Mouse (Mus musculus) C2C12 (cell line): ENCODE results near the gene Cachd1. TPM values are rescaled to one million over a fixed set of nuclear protein-coding genes. Genes with fewer than 3 reads are reported as not detected.

Experiments used
- H3K27me3 ChIP-seq: one replicate; pipeline ENCODE4 v1.6.1; 2011; ENCODE audit not compliant: control insufficient read depth, insufficient read depth, insufficient read length
- H3K36me3 ChIP-seq: one replicate; pipeline ENCODE4 v1.6.1; 2011; ENCODE audit not compliant: control insufficient read depth, insufficient read depth
- H3K4me3 ChIP-seq: one replicate; pipeline ENCODE4 v1.5.1; 2011; ENCODE audit warnings: mild to moderate bottlenecking, control low read depth; ENCODE audit not compliant: poor library complexity, insufficient read depth, severe bottlenecking
- H3K79me2 ChIP-seq: one replicate; pipeline ENCODE4 v1.6.1; 2011; ENCODE audit not compliant: control insufficient read depth, insufficient read depth
- H3K79me3 ChIP-seq: one replicate; pipeline ENCODE4 v1.6.1; 2011; ENCODE audit warnings: low read depth, control low read depth
- H3ac ChIP-seq: one replicate; pipeline ENCODE3; 2011; ENCODE audit warnings: low read depth; ENCODE audit not compliant: control insufficient read depth, insufficient read length
- CEBPB ChIP-seq: IDR thresholded peaks from one replicate; pipeline ENCODE4 v1.6.1; 2011; ENCODE audit warnings: low read depth, mild to moderate bottlenecking, control low read depth, moderate library complexity
- CTCF ChIP-seq: IDR thresholded peaks from one replicate; pipeline ENCODE4 v1.5.1; 2011; ENCODE audit not compliant: control insufficient read depth, insufficient read depth, insufficient read length
- FOSL1 ChIP-seq: IDR thresholded peaks from one replicate; pipeline ENCODE4 v1.8.0; 2011; ENCODE audit warnings: mild to moderate bottlenecking, low read length; ENCODE audit not compliant: poor library complexity, insufficient read depth, severe bottlenecking
- MAX ChIP-seq: IDR thresholded peaks from one replicate; pipeline ENCODE4 v1.6.1; 2011; ENCODE audit warnings: mild to moderate bottlenecking, control low read depth
- MYOD1 ChIP-seq: IDR thresholded peaks from one replicate; pipeline ENCODE4 v1.6.1; 2011; ENCODE audit warnings: low read depth; ENCODE audit not compliant: control insufficient read depth, insufficient read length
- MYOG ChIP-seq: IDR thresholded peaks from one replicate; pipeline ENCODE4 v1.6.1; 2011; ENCODE audit not compliant: control insufficient read depth, insufficient read length; ENCODE audit errors: extremely low read depth
- USF1 ChIP-seq: IDR thresholded peaks from one replicate; pipeline ENCODE4 v1.6.1; 2011; ENCODE audit warnings: low read depth, mild to moderate bottlenecking, control low read depth, moderate library complexity
- polyA plus RNA-seq: library from polyadenylated mRNA; unstranded; fragments of >200 nt; fragmentation: generic; extraction: Trizol; gene quantifications from one replicate; pipeline ENCODE4 v1.2.1, GENCODE M21; 2012; ENCODE audit warnings: missing spikeins

Gene Cachd1
- polyA plus RNA-seq, 1 experiment = 8.1 TPM

DNA sequence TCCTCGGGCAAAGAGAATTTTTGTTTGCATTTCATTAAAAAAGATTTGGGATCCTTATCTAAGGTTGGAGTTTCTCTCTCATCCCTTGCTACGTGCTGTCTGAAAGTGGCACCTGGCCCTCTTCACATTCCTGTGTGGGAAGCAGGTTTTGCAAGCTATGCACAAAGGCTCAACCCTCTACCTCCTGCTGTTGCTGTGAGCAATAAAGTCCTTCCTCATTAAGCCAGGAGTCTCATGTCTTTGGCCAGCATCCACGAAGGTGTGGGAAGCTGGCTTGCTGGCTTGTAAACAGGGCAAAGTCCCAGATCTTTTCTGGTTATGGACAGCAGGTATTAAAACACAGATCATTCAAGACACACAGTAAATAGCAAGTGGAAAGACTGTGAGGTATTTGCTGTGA, 7.9 kb upstream of the Cachd1 start:
- no peak for TF ChIP-seq FOSL1
- TF ChIP-seq CTCF = no peak
- no peak for TF ChIP-seq MYOG
- TF ChIP-seq USF1 = no peak
- no peak for TF ChIP-seq MAX
- no peak for TF ChIP-seq MYOD1
- TF ChIP-seq CEBPB = no peak
- Histone ChIP-seq H3K79me3 (no peaks in the 10 kb centered on the region), H3K4me3 (no peak overlapping the region), H3ac (no peak overlapping the region), H3K79me2 (no peaks in the 10 kb centered on the region), H3K27me3 (no peaks in the 10 kb centered on the region), H3K36me3 (no peaks in the 10 kb centered on the region)

DNA sequence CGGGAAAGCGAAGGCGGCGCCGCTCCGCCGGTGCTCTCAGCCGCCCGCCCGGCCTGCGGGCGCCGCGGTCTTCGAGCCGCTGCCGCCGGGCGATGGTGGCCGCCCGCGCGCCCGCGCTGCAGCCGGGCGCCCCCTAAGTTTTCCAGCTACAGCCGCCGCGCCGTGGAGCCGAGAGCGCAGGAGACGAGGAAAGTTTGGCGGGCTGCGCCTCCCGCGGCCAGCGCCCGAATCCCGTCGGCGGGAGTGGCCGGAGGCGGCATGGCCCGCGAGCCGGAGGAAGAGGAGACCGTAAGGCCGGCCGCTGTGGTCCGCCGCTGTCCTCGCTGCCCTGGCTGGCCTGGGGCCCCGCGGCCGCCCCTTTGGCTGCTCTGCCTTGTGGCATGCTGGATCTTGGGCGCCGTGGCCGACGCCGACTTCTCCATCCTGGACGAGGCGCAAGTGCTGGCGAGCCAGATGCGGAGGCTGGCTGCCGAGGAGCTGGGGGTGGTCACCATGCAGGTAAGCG, 448 bp downstream of the Cachd1 start:
- peak overlapping the region; percentile 99 for H3ac ChIP-seq
- H3K27me3 ChIP-seq = no peaks in the 10 kb centered on the region
- peak overlapping the region; percentile 63 for H3K4me3 ChIP-seq
- peaks cover 42% of the 10 kb centered on the region for H3K79me3 ChIP-seq
- peaks cover 3% of the 10 kb centered on the region for H3K36me3 ChIP-seq
- no peak for TF ChIP-seq FOSL1
- TF ChIP-seq CEBPB = no peak
- TF ChIP-seq MYOD1 = no peak
- TF ChIP-seq CTCF = peak; percentile 6
- TF ChIP-seq MAX = peak; percentile 0
- no peak for TF ChIP-seq MYOG
- no peak for TF ChIP-seq USF1
- H3K79me2 ChIP-seq = peaks cover 50% of the 10 kb centered on the region

DNA sequence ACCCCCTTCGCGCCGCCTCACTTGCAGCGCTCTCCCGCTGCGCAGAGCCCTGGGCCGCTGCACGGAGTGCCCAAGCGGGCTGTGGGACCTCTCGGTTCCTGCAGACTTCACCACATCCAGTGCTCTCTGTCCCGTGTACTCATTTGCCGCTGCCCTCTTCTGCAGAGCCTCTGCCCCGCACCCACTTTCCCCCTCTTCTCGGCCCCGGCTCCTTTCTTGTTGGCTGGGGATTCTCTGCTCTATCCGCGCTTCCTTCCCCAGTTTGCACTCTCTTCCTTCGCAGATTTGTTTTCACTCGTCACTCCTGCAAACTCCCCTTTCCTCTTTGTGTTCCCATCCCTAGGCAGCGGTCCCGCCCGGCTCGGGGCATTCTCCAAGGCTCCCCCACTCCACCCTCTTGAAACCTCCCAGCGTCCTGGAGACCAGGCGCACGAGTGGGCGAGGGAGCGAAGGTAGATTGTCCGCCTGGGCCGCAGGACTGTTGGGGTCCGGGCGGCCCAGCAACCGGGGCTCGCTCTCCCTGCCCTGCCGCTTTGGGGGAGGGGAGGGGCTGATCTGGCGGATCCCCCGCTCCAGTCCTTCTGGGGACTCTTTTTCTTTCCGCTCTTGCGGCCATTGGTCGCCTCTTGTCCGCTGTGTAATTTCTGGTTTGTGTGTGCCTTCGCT, 1.0 kb downstream of the Cachd1 start:
- Histone ChIP-seq H3K79me2 (peaks cover 55% of the 10 kb centered on the region), H3K79me3 (peaks cover 47% of the 10 kb centered on the region), H3K36me3 (peaks cover 3% of the 10 kb centered on the region), H3K27me3 (no peaks in the 10 kb centered on the region), H3ac (peak overlapping the region; percentile 99), H3K4me3 (peak overlapping the region; percentile 63)
- no peak for TF ChIP-seq MYOG
- no peak for TF ChIP-seq USF1
- TF ChIP-seq MYOD1 = no peak
- TF ChIP-seq FOSL1 = no peak
- TF ChIP-seq CTCF = no peak
- TF ChIP-seq MAX = no peak
- TF ChIP-seq CEBPB = no peak

DNA sequence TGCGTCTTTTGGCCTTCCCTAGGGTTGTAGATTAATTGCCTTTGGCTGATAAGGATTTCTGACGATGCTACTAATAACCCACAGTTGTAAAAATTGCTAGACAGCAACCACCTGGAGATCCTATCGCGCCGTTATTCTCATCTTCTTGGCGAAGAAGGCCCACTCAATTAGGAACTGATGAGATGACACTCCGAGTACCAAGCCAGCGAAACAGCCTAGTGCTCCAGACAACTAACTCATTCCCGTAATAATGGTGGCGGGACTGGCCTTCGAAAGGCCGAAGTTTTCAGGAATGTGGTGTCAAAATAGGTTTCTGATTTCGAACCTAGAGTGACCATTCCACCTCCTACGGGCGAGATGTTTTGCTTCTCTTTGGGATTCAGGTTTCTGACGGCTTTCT, 1.6 kb downstream of the Cachd1 start:
- peaks cover 3% of the 10 kb centered on the region for H3K36me3 ChIP-seq
- H3K4me3 ChIP-seq = peak overlapping the region; percentile 63
- peaks cover 61% of the 10 kb centered on the region for H3K79me2 ChIP-seq
- peaks cover 50% of the 10 kb centered on the region for H3K79me3 ChIP-seq
- no peaks in the 10 kb centered on the region for H3K27me3 ChIP-seq
- peak overlapping the region; percentile 99 for H3ac ChIP-seq
- TF ChIP-seq MYOG (no peak), CTCF (no peak), CEBPB (no peak), MAX (no peak), MYOD1 (no peak), FOSL1 (no peak), USF1 (no peak)

DNA sequence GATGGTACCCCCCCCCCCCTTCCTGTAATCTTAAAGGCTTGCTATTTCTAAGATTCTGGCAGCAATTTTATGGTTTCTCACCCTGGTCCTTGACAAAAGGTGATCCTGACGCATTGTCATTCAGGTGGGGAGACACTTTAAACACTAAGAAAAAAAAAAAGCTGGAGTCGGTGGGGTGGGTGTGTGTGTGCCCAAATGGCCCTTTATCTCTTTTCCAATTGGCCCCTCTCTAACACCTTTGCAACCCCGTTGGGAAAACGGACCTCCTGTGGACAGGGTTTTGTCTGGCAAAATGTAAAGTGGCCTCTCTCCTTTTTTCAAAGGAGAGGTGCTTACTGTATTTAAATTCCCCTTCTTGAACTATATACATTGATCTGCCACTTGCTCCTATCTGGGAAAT, 2.5 kb downstream of the Cachd1 start:
- Histone ChIP-seq H3K79me2 (peaks cover 70% of the 10 kb centered on the region), H3ac (no peak overlapping the region), H3K27me3 (no peaks in the 10 kb centered on the region), H3K36me3 (peaks cover 3% of the 10 kb centered on the region), H3K79me3 (peaks cover 50% of the 10 kb centered on the region), H3K4me3 (no peak overlapping the region)
- TF ChIP-seq CEBPB = no peak
- TF ChIP-seq FOSL1 = no peak
- TF ChIP-seq MYOD1 = no peak
- no peak for TF ChIP-seq CTCF
- no peak for TF ChIP-seq MAX
- TF ChIP-seq USF1 = no peak
- TF ChIP-seq MYOG = no peak

DNA sequence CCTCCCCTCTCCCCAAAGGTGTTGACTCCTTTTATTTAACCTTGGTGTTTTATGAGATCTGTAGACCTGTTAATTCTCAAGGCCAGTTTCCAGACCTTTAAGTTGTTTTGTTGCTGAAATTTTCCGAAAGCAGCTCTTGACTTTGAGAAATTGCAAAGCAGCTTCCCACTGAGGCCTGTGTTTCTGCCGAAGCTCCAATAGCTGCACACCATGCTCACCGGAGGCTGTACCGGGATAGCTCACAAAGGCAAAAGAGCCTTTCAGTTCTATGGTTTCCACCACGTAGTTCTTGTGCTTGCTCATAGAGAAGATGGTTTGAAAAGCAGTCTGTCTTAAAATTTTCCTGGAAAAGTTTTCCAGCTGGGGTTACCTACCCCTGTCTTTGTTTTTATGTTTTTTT, 3.2 kb downstream of the Cachd1 start:
- H3K27me3 ChIP-seq = no peaks in the 10 kb centered on the region
- peaks cover 3% of the 10 kb centered on the region for H3K36me3 ChIP-seq
- H3K79me2 ChIP-seq = peaks cover 77% of the 10 kb centered on the region
- H3K4me3 ChIP-seq = no peak overlapping the region
- TF ChIP-seq MYOG = no peak
- TF ChIP-seq MAX = no peak
- no peak for TF ChIP-seq CTCF
- no peak overlapping the region for H3ac ChIP-seq
- H3K79me3 ChIP-seq = peaks cover 53% of the 10 kb centered on the region
